Mouse (Mus musculus) E14TG2a.4 (cell line): Measurements from ENCODE around the gene Fxyd3.

ENCODE experiments used
- CTCF ChIP-seq: conservative IDR thresholded peaks from 2 replicates; pipeline ENCODE4 v1.5.1; 2014; ENCODE audit warnings: low read length
- NANOG ChIP-seq: IDR thresholded peaks from 2 replicates; pipeline ENCODE4 v1.6.1; 2014; ENCODE audit warnings: borderline replicate concordance, low read length, mixed read lengths

- TF ChIP-seq CTCF, result peak; percentile 21
- no peak for TF ChIP-seq NANOG
These were observed 38.1 kb upstream of the Fxyd3 start for GRCm38 (mm10) chr7:31114646-31115045.
